Mouse (Mus musculus) small intestine, adult 2 months (tissue): ENCODE measurements at regions not wholly inside any gene's neighbourhood (a gene's known extent, or its start where the extent isn't known, plus 50 kb on each side); places are given as distances from the start of the nearest gene placed in this dataset.

Experiments
- CTCF ChIP-seq: fragments of 200-500 bp; IDR thresholded peaks from 2 replicates; pipeline ENCODE4 v1.5.1; 2012; ENCODE audit warnings: low read depth, mild to moderate bottlenecking, control low read depth, inconsistent platforms, low read length, moderate library complexity, mixed read lengths; ENCODE audit not compliant: insufficient replicate concordance, insufficient read length; ENCODE audit errors: extremely low read depth
- POLR2A ChIP-seq: fragments of 200-500 bp; IDR thresholded peaks from 2 replicates; pipeline ENCODE4 v1.6.1; 2012; ENCODE audit warnings: low read depth, mild to moderate bottlenecking, control low read depth, inconsistent platforms, low read length, moderate library complexity

- no peak for TF ChIP-seq POLR2A
- no peak for TF ChIP-seq CTCF
Observed at GRCm38 (mm10) chr8:8745615-8746285, 55.4 kb upstream of the Arglu1 start.
